Mouse (Mus musculus): ENCODE results near the gene Lypd5.

DNA sequence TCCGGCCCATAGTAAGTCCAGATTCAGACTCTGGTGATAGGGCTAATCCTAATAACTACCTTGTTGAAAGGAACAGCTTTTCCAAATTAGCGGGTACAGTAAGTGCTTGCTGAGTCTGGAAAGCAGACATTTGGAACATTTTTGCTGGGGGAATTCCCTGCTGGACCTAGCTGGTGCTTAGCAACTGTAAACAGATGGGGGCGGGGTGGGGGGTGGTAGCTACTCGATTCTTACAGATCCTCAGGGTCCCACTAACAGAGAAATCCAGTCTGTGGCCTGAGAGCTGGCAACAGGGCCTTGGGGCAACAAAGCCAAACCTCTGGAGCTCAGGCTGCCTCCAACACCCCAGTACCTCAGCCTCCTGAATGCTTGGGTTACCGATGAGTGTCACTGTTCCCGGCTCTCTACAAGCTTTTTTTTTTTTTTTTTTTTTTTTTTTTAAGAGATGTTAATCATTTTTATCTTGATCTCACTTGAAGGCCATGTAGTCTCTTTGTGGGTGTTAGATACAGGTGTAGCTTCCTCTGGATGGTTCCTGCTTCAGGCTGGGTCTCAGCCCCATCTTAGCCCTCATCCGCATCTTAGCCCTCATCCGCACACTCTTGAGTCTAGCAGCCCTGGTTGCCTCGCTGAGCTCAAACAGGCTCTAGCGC is 29.2 kb downstream of the Lypd5 start:
- TF ChIP-seq POLR2A (IDR thresholded peaks at IDR 0.05; ENCODE audit: borderline replicate concordance, low read depth, low read length), result no peak
- TF ChIP-seq CTCF (IDR thresholded peaks at IDR 0.05; ENCODE audit: low read depth, low read length), result no peak
